Mouse (Mus musculus) urinary bladder, adult 2 months (tissue): ENCODE data around the gene Eif2ak3. TPM values are rescaled to one million over a fixed set of nuclear protein-coding genes. Genes with fewer than 3 reads are reported as not detected.

Experiments
- DNase-seq: peaks from one replicate; pipeline ENCODE4 v3.0.0; 2022; ENCODE audit warnings: low spot score
- polyA plus RNA-seq: library from polyadenylated mRNA; depleted of rRNA; stranded (reverse); fragments of >200 nt; gene quantifications from 2 replicates; pipeline ENCODE4 v1.2.3, GENCODE M21; 2012; rRNA removed

Eif2ak3 gene
- polyA plus RNA-seq, 1 experiment = 15.6 TPM

DNA sequence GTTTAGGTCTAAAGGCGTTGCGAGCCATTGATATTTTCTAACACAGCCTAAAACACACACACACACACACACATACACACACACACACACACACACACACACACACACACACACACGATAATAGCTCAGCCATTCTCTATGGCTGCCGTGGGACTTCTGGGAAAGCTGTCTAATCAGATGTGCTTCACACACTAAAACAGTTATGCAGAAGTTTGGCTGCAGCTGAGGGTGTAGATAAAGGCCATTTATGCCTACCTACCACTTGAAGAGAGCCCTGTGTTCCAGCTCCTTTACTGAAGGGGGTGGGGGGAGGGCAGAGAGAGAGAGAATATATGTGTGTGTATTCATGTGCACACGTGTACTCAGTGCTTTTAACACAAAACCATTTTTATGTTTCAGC, 59.4 kb downstream of the Eif2ak3 start:
- no peak for DNase-seq

DNA sequence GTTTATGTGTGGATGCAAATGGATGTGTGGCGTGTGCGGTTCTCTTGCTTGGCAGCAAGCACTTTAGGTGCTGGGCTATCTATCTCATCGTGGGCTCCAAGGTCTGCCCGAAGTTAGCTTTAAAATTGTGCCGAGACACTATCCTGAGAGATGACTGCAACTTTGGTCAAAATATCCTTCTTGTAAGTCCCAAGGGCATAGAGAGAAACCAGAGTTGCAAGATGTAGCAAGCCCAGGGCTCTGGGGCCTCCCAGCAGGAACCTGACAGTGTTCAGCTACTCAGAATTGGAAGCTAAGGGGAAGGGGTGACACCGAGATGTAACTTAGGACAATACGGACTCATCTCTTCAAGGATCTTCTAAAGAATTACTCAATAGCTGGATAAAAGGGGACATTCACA, 65.3 kb downstream of the Eif2ak3 start:
- DNase-seq = no peak

DNA sequence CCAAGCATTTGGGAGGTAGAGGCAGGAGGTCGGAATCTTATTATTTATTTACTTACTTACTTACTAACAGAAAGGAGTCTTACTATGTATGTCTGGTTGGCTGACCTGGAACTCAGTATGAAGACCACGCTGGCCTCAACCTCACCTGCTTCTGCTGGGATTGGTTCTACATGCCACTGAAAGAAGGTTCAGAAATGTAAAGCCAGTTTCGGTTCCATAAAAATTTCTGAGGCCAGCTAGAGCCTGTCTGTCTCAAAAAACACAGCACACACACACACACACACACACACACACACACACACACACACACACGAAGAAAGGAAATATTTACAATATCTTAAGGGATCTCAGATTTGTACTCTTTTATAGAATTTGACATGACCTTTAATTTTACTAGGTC, 66.0 kb downstream of the Eif2ak3 start:
- no peak for DNase-seq

DNA sequence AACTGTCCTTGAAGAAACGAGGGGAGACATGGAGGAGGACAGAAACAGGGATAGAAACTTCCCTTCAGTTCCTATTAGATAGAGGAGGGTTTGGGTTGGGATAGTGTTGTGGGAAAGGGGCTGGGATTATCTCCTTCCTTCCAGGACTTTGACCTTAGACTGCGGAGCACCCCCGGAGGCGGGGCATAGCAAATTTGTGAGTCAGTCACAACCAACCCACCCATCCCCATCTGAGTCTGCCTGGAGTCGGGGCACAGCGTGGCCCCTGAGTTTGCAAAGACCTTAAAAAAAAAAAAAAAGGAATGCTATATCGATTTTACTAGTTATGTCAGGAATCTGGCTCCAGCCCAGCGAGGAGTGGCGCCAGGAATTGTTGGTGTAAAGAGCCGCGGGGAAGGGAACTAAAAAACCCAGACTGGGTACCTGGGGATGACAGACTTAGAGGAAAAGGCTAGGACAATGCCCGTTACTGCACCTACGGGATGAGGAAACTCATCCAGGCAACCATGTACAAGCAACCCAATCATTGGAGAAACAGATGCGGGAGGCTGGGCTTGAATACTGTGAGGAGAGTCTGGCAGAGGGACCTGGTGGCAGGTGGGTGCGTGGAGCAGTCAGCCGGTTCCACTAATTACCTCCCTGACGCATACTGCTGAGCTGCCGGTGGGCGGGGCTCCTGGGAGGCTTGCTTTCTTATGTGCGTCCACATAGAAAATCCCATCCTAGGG, 67.5 kb downstream of the Eif2ak3 start:
- no peak for DNase-seq

DNA sequence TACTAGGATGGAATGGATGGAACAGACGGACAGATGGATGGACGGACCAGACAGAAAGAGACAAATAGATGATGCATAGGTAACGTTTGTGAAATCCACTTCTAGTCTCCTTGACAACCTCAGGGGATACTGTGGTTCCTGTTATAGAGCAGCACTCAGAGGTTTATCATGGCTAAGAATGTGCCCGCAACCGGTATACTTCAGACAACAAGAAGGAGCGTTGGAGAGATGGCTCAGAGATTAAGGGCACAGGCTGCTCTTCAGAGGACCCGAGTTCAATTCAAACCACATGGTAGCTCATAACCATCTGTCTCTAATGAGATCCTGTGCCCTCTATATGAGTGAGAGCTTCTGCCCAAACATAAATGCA, 68.1 kb downstream of the Eif2ak3 start:
- DNase-seq = no peak

DNA sequence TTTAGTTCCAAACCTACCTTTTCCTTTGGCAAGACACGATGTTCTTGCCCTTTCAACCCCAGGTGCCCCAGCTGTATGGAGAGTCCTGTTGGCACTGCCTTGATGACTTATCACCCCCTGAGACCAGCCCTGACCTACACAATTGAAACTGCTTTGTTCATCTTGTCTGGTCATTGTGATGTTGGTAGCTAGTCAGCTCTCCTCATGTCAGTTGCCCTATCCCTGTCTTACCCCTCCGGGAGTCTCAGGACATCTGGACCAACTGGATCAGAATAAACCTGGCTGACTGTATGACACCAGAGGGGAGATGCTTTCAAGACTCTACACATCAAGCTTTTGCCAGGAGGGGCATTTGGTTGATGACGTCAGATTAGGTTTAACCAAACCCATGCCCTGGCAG, 74.5 kb downstream of the Eif2ak3 start, which contains the start of gene Tex37:
Tex37 (minus strand) TSS at position 101 of the 400 bp plus-strand sequence.
- no peak for DNase-seq

DNA sequence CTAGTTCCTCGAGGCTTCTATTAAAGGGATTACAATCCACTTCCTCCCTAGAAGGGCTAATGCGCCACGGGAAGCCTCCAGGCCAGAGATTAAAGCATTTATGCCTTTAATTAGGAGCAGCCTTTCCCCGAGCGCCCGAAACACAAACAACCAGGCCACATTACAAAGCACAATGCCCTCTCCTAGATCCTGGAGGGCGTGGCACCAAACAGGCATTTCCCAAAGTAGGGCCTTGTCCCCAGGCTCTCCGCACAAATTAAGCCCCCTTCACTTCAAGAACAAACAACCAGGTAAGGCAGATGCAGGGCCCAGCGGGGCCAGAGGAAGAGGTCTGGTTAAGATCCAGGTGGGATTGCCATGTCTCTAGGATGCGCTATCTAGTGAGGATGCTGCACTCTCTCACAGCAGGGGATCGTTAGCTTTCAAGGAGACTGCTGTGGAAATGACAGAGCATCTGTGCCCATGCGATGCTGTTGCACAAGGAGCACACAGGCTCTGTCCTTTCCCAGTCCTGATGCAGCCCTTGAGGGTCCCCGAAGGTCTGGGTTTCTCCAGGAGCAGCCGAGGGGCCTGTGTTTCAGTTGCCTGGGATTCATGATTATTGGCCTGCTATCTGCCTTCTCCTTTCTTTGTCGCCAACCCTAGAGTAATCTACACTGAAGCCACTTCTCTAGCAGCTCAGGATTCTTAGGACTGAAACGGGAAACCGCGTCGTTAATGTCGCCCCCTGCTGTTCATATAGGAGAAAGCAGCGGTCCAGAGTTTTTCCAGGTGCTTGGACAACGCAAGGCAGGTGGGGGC, 77.2 kb downstream of the Eif2ak3 start:
- DNase-seq = no peak

DNA sequence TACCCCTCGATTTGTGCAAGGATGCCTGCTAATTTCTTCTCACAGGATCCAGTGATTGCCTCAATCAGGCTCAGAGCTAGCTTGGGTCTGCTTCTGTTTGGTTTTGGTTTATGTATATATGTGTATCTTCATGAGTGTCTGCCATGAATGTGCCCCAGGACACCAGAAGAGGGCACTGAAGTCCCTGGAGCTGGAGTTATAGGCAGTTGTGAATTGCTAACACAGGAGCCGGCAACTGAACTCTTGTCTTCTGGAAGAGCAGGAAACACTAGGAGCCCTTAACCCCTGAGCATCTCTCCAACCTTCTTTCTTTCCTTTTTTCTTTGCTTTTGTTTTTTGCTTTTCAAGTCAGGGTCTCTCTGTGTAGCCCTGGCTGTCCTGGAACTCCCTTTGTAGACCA, 87.5 kb downstream of the Eif2ak3 start:
- no peak for DNase-seq

DNA sequence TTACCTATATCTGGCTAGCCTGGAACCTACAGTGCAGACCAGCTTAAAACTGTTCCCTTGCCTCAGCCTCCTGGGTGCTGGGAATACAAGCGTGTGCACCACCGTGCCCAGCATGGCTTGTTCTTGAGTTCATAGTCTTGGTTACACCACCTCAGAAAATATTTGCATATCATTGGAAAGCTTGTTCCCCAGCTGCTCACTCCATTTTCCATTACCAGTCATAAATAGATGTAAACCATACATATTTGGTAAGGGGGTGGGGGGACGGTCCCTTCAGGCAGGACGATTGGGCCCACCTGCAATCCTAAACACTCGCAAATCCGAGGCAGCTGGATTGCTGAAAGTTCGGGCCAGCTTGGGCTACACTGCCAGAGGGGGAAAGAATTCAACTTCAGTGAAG, 109.0 kb downstream of the Eif2ak3 start:
- DNase-seq = no peak

DNA sequence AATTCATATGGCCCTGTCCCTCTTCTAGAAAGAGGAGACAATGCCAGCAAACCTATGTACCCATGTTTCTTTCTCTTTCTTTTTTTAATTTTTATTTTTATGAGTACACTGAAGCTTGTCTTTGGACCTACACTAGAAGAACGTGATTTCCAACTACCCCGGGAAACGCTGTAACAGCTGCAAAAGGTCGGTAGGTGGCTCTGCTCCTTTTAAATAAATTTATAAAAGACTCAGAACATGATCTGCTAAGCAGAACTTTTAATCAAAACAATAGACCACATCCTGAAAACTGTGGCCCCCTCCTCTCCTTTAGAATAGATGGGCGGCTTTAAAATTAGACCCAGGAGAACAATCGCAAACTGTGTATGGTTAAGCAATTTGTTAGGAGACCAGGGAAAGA, 109.7 kb downstream of the Eif2ak3 start:
- DNase-seq = no peak

Other genes starting within 250 kb of the Eif2ak3 start
- gene Rpia, start 52.3 kb upstream of the Eif2ak3 start, polyA plus RNA-seq = 24.8 and 27.8 TPM in 2 replicates
- not detected in 2 replicates for gene Tex37, start 74.4 kb downstream of the Eif2ak3 start, polyA plus RNA-seq
- gene Foxi3, start 112.0 kb downstream of the Eif2ak3 start, polyA plus RNA-seq = not detected in 2 replicates